Mouse (Mus musculus) E14TG2a.4 (cell line): Measurements from ENCODE around the gene Pole4.

Experiments
- H3K27me3 ChIP-seq: 2 replicates; pipeline ENCODE4 v1.6.1; 2014; ENCODE audit warnings: low read length, control low read depth; ENCODE audit not compliant: insufficient read depth
- H3K36me3 ChIP-seq: 2 replicates; pipeline ENCODE4 v1.6.1; 2014; ENCODE audit warnings: low read length, control low read depth; ENCODE audit not compliant: insufficient read depth
- H3K4me1 ChIP-seq: replicated peaks from 2 replicates; pipeline ENCODE4 v1.6.1; 2014; ENCODE audit warnings: low read depth, low read length, control low read depth
- H3K4me3 ChIP-seq: replicated peaks from 2 replicates; pipeline ENCODE4 v1.5.1; 2014; ENCODE audit warnings: mild to moderate bottlenecking, low read length
- H3K9me3 ChIP-seq: 2 replicates; pipeline ENCODE4 v1.6.1; 2014; ENCODE audit warnings: low read length, control low read depth
- CTCF ChIP-seq: conservative IDR thresholded peaks from 2 replicates; pipeline ENCODE4 v1.5.1; 2014; ENCODE audit warnings: low read length
- NANOG ChIP-seq: IDR thresholded peaks from 2 replicates; pipeline ENCODE4 v1.6.1; 2014; ENCODE audit warnings: borderline replicate concordance, low read length, mixed read lengths
- POU5F1 ChIP-seq: IDR thresholded peaks from 2 replicates; pipeline ENCODE4 v1.6.1; 2014; ENCODE audit warnings: low read length, borderline replicate concordance

Gene Pole4

GRCm38 (mm10) chr6:82705221-82705620, at the start of gene Pole4:
Pole4 (minus strand) TSS chr6:82705365.
- H3K4me1 ChIP-seq, result peaks cover 63% of the 10 kb centered on the region
- TF ChIP-seq CTCF (no peak), POU5F1 (no peak), NANOG (no peak)
- H3K9me3 ChIP-seq, result peaks cover 58% of the 10 kb centered on the region
- peak within 1 kb of the TSS; percentile 84 for H3K4me3 ChIP-seq
- H3K36me3 ChIP-seq, result peaks cover 24% of the 10 kb centered on the region
- H3K27me3 ChIP-seq, result no peaks in the 10 kb centered on the region

- Histone ChIP-seq H3K27me3 (no peaks in the 10 kb centered on the region), H3K4me1 (peaks cover 92% of the 10 kb centered on the region), H3K4me3 (no peak overlapping the region), H3K36me3 (peaks cover 99% of the 10 kb centered on the region), H3K9me3 (no peaks in the 10 kb centered on the region)
- TF ChIP-seq POU5F1 (no peak), NANOG (no peak), CTCF (no peak)
Measured at GRCm38 (mm10) chr6:82754769-82755168, 49.6 kb upstream of the Pole4 start.

- no peak for TF ChIP-seq CTCF
- TF ChIP-seq NANOG, result no peak
- TF ChIP-seq POU5F1, result no peak
- Histone ChIP-seq H3K27me3 (no peaks in the 10 kb centered on the region), H3K36me3 (peaks cover 99% of the 10 kb centered on the region), H3K9me3 (no peaks in the 10 kb centered on the region), H3K4me3 (no peak overlapping the region), H3K4me1 (peaks cover 87% of the 10 kb centered on the region)
Measured at GRCm38 (mm10) chr6:82753638-82754361, 48.6 kb upstream of the Pole4 start.

GRCm38 (mm10) chr6:82753061-82753460, 47.9 kb upstream of the Pole4 start:
- H3K9me3 ChIP-seq, result no peaks in the 10 kb centered on the region
- peaks cover 84% of the 10 kb centered on the region for H3K4me1 ChIP-seq
- H3K4me3 ChIP-seq, result no peak overlapping the region
- no peaks in the 10 kb centered on the region for H3K27me3 ChIP-seq
- TF ChIP-seq CTCF, result no peak
- TF ChIP-seq NANOG, result no peak
- no peak for TF ChIP-seq POU5F1
- peaks cover 99% of the 10 kb centered on the region for H3K36me3 ChIP-seq

GRCm38 (mm10) chr6:82751791-82752190, 46.6 kb upstream of the Pole4 start:
- TF ChIP-seq CTCF (no peak), POU5F1 (no peak), NANOG (no peak)
- Histone ChIP-seq H3K9me3 (no peaks in the 10 kb centered on the region), H3K27me3 (no peaks in the 10 kb centered on the region), H3K4me3 (no peak overlapping the region), H3K4me1 (peaks cover 78% of the 10 kb centered on the region), H3K36me3 (peaks cover 99% of the 10 kb centered on the region)

- Histone ChIP-seq H3K36me3 (peaks cover 99% of the 10 kb centered on the region), H3K4me1 (peaks cover 79% of the 10 kb centered on the region), H3K27me3 (no peaks in the 10 kb centered on the region), H3K9me3 (no peaks in the 10 kb centered on the region), H3K4me3 (no peak overlapping the region)
- TF ChIP-seq NANOG, result no peak
- no peak for TF ChIP-seq POU5F1
- no peak for TF ChIP-seq CTCF
Measured at GRCm38 (mm10) chr6:82751031-82751430, 45.9 kb upstream of the Pole4 start.

GRCm38 (mm10) chr6:82750063-82750462, 44.9 kb upstream of the Pole4 start:
- TF ChIP-seq CTCF, result peak; percentile 61
- TF ChIP-seq POU5F1, result no peak
- H3K36me3 ChIP-seq, result peaks cover 99% of the 10 kb centered on the region
- no peaks in the 10 kb centered on the region for H3K27me3 ChIP-seq
- H3K9me3 ChIP-seq, result no peaks in the 10 kb centered on the region
- H3K4me1 ChIP-seq, result peaks cover 80% of the 10 kb centered on the region
- H3K4me3 ChIP-seq, result no peak overlapping the region

GRCm38 (mm10) chr6:82748106-82748672, 43.0 kb upstream of the Pole4 start:
- Histone ChIP-seq H3K9me3 (no peaks in the 10 kb centered on the region), H3K27me3 (no peaks in the 10 kb centered on the region), H3K4me3 (no peak overlapping the region), H3K36me3 (peaks cover 99% of the 10 kb centered on the region), H3K4me1 (peaks cover 78% of the 10 kb centered on the region)
- TF ChIP-seq NANOG, result no peak
- TF ChIP-seq CTCF, result no peak

GRCm38 (mm10) chr6:82747085-82747484, 41.9 kb upstream of the Pole4 start:
- Histone ChIP-seq H3K4me3 (no peak overlapping the region), H3K9me3 (no peaks in the 10 kb centered on the region), H3K36me3 (peaks cover 100% of the 10 kb centered on the region), H3K27me3 (no peaks in the 10 kb centered on the region), H3K4me1 (peaks cover 80% of the 10 kb centered on the region)
- TF ChIP-seq POU5F1 (no peak), CTCF (no peak), NANOG (no peak)
